Mouse (Mus musculus) lung, postnatal 0 days (tissue): ENCODE data around the gene Odf4.

Experiments
- CTCF ChIP-seq: IDR thresholded peaks from 2 replicates; pipeline ENCODE4 v1.5.1; 2016; ENCODE audit warnings: antibody characterized with exemption, mild to moderate bottlenecking
- EP300 ChIP-seq: IDR thresholded peaks from 2 replicates; pipeline ENCODE4 v1.6.1; 2016; ENCODE audit warnings: antibody characterized with exemption, mild to moderate bottlenecking, control low read depth

GRCm38 (mm10) chr11:68890625-68891024 lies 36.3 kb downstream of the Odf4 start:
- TF ChIP-seq CTCF (no peak), EP300 (no peak)
